Comparison of ENCODE assay signal across 8 mouse cellular contexts in the genomic region with DNA sequence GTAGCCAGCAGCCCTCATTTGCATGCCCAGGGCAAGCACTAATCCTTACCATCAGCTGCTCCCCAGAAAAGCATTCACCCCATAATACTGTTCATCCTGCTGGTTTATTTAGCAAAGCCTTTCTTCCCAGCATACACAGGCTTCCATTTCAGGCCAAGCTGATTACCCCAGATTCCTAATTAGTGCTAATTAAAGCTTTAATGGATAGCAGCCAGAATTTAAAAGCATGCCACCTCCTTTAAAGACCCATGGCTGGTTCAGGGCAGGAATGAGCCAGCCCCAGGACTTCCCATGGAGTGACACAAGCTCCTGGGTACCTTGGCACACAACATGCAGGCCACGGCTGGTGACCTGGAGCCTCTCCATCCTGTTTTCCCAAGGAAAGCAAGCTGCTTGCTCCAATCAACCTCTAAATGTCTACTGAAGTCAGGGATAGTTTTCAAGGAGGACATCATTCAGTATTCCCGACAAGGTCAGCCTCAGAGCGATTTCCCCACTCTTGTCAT.
DNase-seq lines count a peak whose midpoint lies in the region; ATAC-seq and TF ChIP-seq lines count a peak whose summit lies in the region.

No protein-coding gene starts in this region.

- H3K27ac ChIP-seq in hindbrain, embryonic 13.5 days: peak overlapping the region; percentile 23; the same call in 1 of the 2 replicates
- H3K27ac ChIP-seq in hindbrain, embryonic 10.5 days: no peak overlapping the region
- H3K27ac ChIP-seq in forebrain, embryonic 14.5 days (ENCODE audit: low read depth, low read length): 0 out of 2 replicates have a peak overlapping the region, but pooled peaks have one; percentile 55
- 0 out of 2 replicates have a peak overlapping the region, but pooled peaks have one; percentile 43 for H3K27ac ChIP-seq in midbrain, embryonic 15.5 days
- no peak overlapping the region for H3K27ac ChIP-seq in heart, adult 2 months

- H3K27me3 ChIP-seq in hindbrain, embryonic 13.5 days: 0 out of 2 replicates have a peak, but pooled peaks cover 2% of the 10 kb centered on the region
- H3K27me3 ChIP-seq in hindbrain, embryonic 10.5 days (ENCODE audit: insufficient read depth, poor library complexity, severe bottlenecking): no peaks in the 10 kb centered on the region
- peaks cover 16% of the 10 kb centered on the region for H3K27me3 ChIP-seq in forebrain, embryonic 14.5 days (replicated peaks; ENCODE audit: control insufficient read depth, insufficient read depth, low read length)
- H3K27me3 ChIP-seq in midbrain, embryonic 15.5 days (replicated peaks): no peaks in the 10 kb centered on the region
- H3K27me3 ChIP-seq in heart, adult 2 months (ENCODE audit: control insufficient read depth, insufficient read depth, low read length): no peaks in the 10 kb centered on the region

- H3K4me3 ChIP-seq in hindbrain, embryonic 13.5 days: no peak overlapping the region
- no peak overlapping the region for H3K4me3 ChIP-seq in hindbrain, embryonic 10.5 days
- H3K4me3 ChIP-seq in forebrain, embryonic 14.5 days (ENCODE audit: low read depth, low read length): no peak overlapping the region
- no peak overlapping the region for H3K4me3 ChIP-seq in midbrain, embryonic 15.5 days
- H3K4me3 ChIP-seq in heart, adult 2 months: no peak overlapping the region

- intact Hi-C loops in heart, adult 2 months (cut with DNase I): no loop called here

- TF ChIP-seq POLR2A in brain, embryonic 14.5 days (IDR thresholded peaks at IDR 0.05; ENCODE audit: borderline replicate concordance, extremely low read depth, insufficient read depth, insufficient read length, poor library complexity, severe bottlenecking): no peak
- TF ChIP-seq POLR2A in heart, adult 2 months (IDR thresholded peaks at IDR 0.05; ENCODE audit: insufficient read depth, low read depth, low read length): no peak

- TF ChIP-seq EP300 in heart, adult 2 months (IDR thresholded peaks at IDR 0.05; ENCODE audit: insufficient read depth, low read depth, low read length): no peak

- 74% methylated on average over 3 of the region's 3 CpGs for WGBS in hindbrain, embryonic 13.5 days
- WGBS in hindbrain, embryonic 10.5 days: 86% methylated on average over 3 of the region's 3 CpGs
- 35% methylated on average over 3 of the region's 3 CpGs for WGBS in forebrain, embryonic 14.5 days
- WGBS in midbrain, embryonic 15.5 days: 70% methylated on average over 3 of the region's 3 CpGs
- WGBS in heart, adult 2 months: 85% methylated on average over 3 of the region's 3 CpGs

- H3K4me1 ChIP-seq in hindbrain, embryonic 13.5 days (replicated peaks): peaks cover 14% of the 10 kb centered on the region
- peaks cover 42% of the 10 kb centered on the region for H3K4me1 ChIP-seq in hindbrain, embryonic 10.5 days (replicated peaks)
- peaks cover 29% of the 10 kb centered on the region for H3K4me1 ChIP-seq in forebrain, embryonic 14.5 days (ENCODE audit: control insufficient read depth, insufficient read depth, low read length)
- H3K4me1 ChIP-seq in midbrain, embryonic 15.5 days: peaks cover 19% of the 10 kb centered on the region; the same call in 1 of the 2 replicates
- H3K4me1 ChIP-seq in heart, adult 2 months (ENCODE audit: control insufficient read depth, insufficient read depth, low read length): no peaks in the 10 kb centered on the region

- no peaks in the 10 kb centered on the region for H3K36me3 ChIP-seq in hindbrain, embryonic 13.5 days
- no peaks in the 10 kb centered on the region for H3K36me3 ChIP-seq in hindbrain, embryonic 10.5 days
- H3K36me3 ChIP-seq in forebrain, embryonic 14.5 days (ENCODE audit: control insufficient read depth, insufficient read depth, low read length): no peaks in the 10 kb centered on the region
- H3K36me3 ChIP-seq in midbrain, embryonic 15.5 days (replicated peaks): no peaks in the 10 kb centered on the region
- no peaks in the 10 kb centered on the region for H3K36me3 ChIP-seq in heart, adult 2 months (ENCODE audit: control insufficient read depth, insufficient read depth, low read length)

- ATAC-seq in hindbrain, embryonic 13.5 days (ENCODE audit: low FRiP score): no peak
- ATAC-seq in forebrain, embryonic 14.5 days: peak; percentile 93
- ATAC-seq in midbrain, embryonic 15.5 days (replicated peaks): peak; percentile 66

- TF ChIP-seq CTCF in brain, embryonic 14.5 days (IDR thresholded peaks at IDR 0.05; ENCODE audit: borderline replicate concordance, extremely low read depth, insufficient read depth, insufficient read length): no peak
- no peak for TF ChIP-seq CTCF in heart, adult 2 months (IDR thresholded peaks at IDR 0.05)

- no peak for DNase-seq in hindbrain, embryonic 10.5 days (ENCODE audit: low spot score)
- DNase-seq in brain, embryonic 14.5 days (ENCODE audit: low read depth): peak; percentile 97
- DNase-seq in forebrain, embryonic 14.5 days (ENCODE audit: low spot score): peak; percentile 94
- no peak for DNase-seq in ovary, postnatal 36 days (ENCODE audit: low spot score)
- no peak for DNase-seq in heart, adult 2 months
- no peak for DNase-seq in urinary bladder, postnatal 25 days (ENCODE audit: low spot score)

- H3K9me3 ChIP-seq in hindbrain, embryonic 13.5 days: no peaks in the 10 kb centered on the region
- no peaks in the 10 kb centered on the region for H3K9me3 ChIP-seq in hindbrain, embryonic 10.5 days
- H3K9me3 ChIP-seq in forebrain, embryonic 14.5 days (replicated peaks; ENCODE audit: control insufficient read depth, low read length): no peaks in the 10 kb centered on the region
- no peaks in the 10 kb centered on the region for H3K9me3 ChIP-seq in midbrain, embryonic 15.5 days

- no peak overlapping the region for H3K9ac ChIP-seq in hindbrain, embryonic 13.5 days
- no peak overlapping the region for H3K9ac ChIP-seq in forebrain, embryonic 14.5 days (ENCODE audit: low read length)
- H3K9ac ChIP-seq in midbrain, embryonic 15.5 days: no peak overlapping the region
- no peak overlapping the region for H3K9ac ChIP-seq in heart, adult 2 months (ENCODE audit: low read depth, low read length)

- no peaks in the 10 kb centered on the region for H3K79me2 ChIP-seq in heart, adult 2 months (replicated peaks; ENCODE audit: control insufficient read depth, insufficient read depth, low read length)

- no peak overlapping the region for H3K4me2 ChIP-seq in hindbrain, embryonic 13.5 days
- H3K4me2 ChIP-seq in forebrain, embryonic 14.5 days (ENCODE audit: low read length): no peak overlapping the region
- H3K4me2 ChIP-seq in midbrain, embryonic 15.5 days: no peak overlapping the region

Comparison
In these comparisons a context has a peak if more than half of its experiments do, and no peak if none do; other contexts are left out.
1. H3K27ac ChIP-seq: peak in hindbrain, embryonic 13.5 days (single experiment), forebrain, embryonic 14.5 days (single experiment) and midbrain, embryonic 15.5 days (single experiment); none in hindbrain, embryonic 10.5 days (single experiment) and heart, adult 2 months (single experiment).
2. DNase-seq: peak in brain, embryonic 14.5 days (single experiment) and forebrain, embryonic 14.5 days (single experiment); none in hindbrain, embryonic 10.5 days (single experiment), ovary, postnatal 36 days (single experiment), heart, adult 2 months (0 of 2) and urinary bladder, postnatal 25 days (single experiment).